Mouse (Mus musculus) cerebellum, postnatal 10 days (tissue): ENCODE measurements at regions not wholly inside any gene's neighbourhood (a gene's known extent, or its start where the extent isn't known, plus 50 kb on each side); places are given as distances from the start of the nearest gene placed in this dataset.

Experiments
- DNase-seq, 2 experiments: peaks; one replicate each; pipeline ENCODE4 v3.0.0; 2021; ENCODE audit warnings: mixed read lengths in 2 of 2

GRCm38 (mm10) chr8:128242465-128243251 is 115.7 kb upstream of the Nrp1 start:
- DNase-seq: no peak

DNA sequence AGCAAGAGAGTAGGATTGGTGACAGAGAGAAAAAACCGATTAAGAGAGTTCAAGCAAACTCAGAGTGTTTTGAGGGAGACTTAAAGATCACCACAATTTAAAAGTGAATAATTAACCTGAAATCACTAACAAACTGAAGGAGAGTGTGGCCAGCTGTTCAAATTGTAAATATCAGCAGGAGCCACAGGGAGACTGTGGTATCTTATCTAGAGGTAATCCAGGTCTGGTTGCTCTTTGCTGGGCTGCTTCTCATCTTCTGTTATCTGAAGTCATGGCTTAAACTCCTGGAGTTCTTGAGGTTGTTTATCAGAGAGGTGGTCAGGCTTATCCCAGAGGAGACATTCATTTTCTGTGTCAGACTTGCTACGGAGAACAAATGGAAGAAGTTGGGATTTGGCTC is 106.7 kb upstream of the Nrp1 start:
- DNase-seq: no peak

DNA sequence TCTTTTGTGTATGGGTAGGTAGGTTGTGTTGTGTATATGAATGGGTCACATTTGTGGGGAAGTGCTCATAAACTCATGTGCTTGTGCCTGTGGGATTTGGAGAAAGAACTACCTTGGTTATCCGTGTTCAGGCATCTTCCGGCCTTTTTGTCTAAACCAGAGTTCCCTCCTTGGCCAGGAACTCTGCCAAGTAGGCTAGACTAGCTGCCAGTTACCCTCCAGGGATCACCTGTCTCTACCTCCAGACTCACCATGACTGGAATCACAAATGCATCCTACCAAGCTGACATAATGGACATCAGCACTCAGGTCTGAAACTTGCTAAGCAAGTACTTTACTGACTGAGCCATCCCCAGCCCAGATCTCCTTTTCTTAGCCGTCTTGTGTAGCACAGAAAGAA is 97.6 kb upstream of the Nrp1 start:
- peak; percentile 79 to 87 for DNase-seq

- peak; percentile 39 to 40 for DNase-seq
Measured at GRCm38 (mm10) chr8:128261367-128261766, 97.0 kb upstream of the Nrp1 start.

- DNase-seq: peak; percentile 38 to 42
Measured at GRCm38 (mm10) chr8:128263251-128263947, 95.0 kb upstream of the Nrp1 start.

DNA sequence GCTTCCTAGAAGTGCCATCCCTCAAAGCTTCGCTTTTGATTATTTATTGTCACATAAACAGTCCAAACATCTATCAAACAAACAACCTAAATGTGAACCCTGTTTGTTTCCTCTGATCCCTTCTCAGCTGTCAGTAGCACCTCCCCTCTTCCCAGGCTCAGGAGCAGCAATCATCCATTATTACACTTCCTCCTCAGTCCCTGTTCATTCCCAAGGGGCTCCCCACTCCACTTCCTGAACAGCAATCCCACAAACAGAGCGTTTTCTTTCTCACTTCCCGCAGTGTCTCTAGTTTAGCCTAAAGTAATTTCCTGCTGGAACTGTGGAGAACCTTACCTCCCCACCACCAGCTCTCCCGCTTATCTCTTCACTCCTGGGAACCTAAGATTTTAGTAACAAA is 91.1 kb upstream of the Nrp1 start:
- DNase-seq: no peak

DNA sequence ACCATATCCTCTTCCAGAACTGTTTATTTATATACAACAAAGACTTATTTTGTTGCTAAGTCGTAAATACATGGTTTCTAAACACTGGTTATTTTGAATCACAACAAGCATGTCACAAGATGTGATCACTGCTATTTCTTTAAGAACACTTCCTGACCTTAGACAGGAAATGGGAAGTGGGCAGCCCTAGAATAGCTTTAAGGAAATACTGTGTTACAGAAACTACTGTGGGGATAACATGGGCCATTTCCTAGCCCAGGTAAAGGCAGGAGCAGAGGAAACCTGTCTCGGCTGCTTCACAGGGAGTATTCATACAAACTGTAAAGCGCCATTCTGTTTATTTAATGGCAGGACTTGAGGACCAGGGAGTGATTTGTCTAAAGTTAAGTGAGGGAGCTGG is 90.4 kb upstream of the Nrp1 start:
- no peak for DNase-seq

DNA sequence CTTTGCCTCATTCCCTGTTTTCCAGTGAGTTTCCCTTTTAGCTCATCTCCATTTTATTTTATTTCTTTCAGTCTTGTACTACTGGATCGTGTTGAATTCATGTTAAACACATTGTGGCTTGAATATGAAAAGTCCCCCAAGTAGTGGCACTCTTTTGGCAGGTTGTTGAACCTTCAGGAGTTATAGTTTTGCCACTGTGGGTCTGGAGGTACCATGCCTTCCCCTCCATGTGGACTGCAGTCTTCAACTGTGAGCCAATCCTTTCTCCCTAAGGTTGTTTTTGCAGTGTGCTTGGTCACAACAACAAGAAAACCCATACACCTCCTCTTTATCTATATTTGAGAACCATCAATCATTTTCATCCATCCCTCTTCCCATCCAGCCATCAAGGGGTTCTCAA is 88.9 kb upstream of the Nrp1 start:
- no peak for DNase-seq

GRCm38 (mm10) chr8:128272866-128273344 is 85.5 kb upstream of the Nrp1 start:
- peak; percentile 72 to 83 for DNase-seq

DNA sequence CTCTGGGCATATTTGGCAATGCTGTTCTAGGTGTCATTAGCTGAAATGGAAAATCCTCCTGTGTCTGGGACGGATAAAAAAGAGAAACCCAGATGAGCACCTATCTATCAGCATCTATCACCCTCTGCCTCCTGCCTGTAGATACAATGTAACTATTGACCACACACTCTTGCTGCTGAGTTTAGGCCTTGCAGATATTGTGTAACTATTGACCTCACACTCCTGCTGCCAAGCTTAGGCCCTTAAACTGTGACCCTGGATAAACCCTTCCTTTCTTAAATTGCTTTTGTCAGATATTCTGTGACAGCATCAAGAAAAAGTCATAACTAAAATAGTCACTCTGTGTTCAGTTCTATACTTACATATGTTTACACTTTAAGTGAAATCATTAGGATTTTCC is 81.9 kb upstream of the Nrp1 start:
- no peak for DNase-seq

- no peak for DNase-seq
Measured at GRCm38 (mm10) chr8:128282802-128283201, 75.6 kb upstream of the Nrp1 start.

GRCm38 (mm10) chr8:128283365-128283764 is 75.0 kb upstream of the Nrp1 start:
- DNase-seq: no peak

- no peak for DNase-seq
Measured at GRCm38 (mm10) chr8:128284816-128285215, 73.6 kb upstream of the Nrp1 start.

GRCm38 (mm10) chr8:128290076-128290475 is 68.3 kb upstream of the Nrp1 start:
- DNase-seq: no peak

DNA sequence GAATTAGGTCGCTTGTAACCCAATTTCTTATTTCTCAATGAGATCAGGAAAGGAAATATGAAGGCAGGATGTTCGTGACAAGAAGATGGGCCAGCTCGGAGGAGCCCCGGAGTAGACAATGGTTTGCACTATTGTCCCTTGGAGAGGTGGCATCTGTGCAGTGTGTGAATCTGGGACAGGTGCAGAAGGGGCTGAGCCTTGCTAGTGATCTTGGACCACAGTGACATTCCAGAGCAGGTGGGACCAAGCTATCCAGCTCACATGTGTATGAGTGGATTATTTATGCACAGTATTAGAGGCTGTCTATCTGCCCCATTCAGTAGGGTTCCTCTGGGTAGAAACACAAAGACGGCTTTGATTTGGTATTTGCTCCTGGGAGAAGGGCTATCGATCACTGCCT is 66.0 kb upstream of the Nrp1 start:
- no peak for DNase-seq

GRCm38 (mm10) chr8:128296728-128297380 is 61.5 kb upstream of the Nrp1 start:
- peak; percentile 17 to 30 for DNase-seq

- no peak for DNase-seq
Measured at GRCm38 (mm10) chr8:128302322-128302721, 56.1 kb upstream of the Nrp1 start.
